Mouse (Mus musculus) limb, embryonic 12.5 days (tissue): ENCODE measurements around the gene Synj2. TPM values are rescaled to one million over a fixed set of nuclear protein-coding genes. Genes with fewer than 3 reads are reported as not detected.

ENCODE experiments used
- polyA plus RNA-seq: library from polyadenylated mRNA; unstranded; fragments of >200 nt; fragmentation: Nextera tagmentation; extraction: Ambion mirVana; gene quantifications from 2 replicates; pipeline ENCODE4 v1.2.1, GENCODE M21; 2016

Synj2 gene
- polyA plus RNA-seq, 1 experiment from 2014 or later, result 1.2 TPM

Other genes with a start within 250 kb of the Synj2 start
- 28.9 and 30.6 TPM in 2 replicates for gene Snx9, start 100.0 kb upstream of the Synj2 start, polyA plus RNA-seq
- 5.7 and 7.7 TPM in 2 replicates for gene Serac1, start 138.5 kb downstream of the Synj2 start, polyA plus RNA-seq
- gene Gtf2h5, start 138.5 kb downstream of the Synj2 start, polyA plus RNA-seq, result 170 and 176 TPM in 2 replicates
- 93.0 and 103 TPM in 2 replicates for gene Tulp4, start 165.2 kb downstream of the Synj2 start, polyA plus RNA-seq